Comparison of ENCODE assay signal across 19 mouse cellular contexts in the genomic region with DNA sequence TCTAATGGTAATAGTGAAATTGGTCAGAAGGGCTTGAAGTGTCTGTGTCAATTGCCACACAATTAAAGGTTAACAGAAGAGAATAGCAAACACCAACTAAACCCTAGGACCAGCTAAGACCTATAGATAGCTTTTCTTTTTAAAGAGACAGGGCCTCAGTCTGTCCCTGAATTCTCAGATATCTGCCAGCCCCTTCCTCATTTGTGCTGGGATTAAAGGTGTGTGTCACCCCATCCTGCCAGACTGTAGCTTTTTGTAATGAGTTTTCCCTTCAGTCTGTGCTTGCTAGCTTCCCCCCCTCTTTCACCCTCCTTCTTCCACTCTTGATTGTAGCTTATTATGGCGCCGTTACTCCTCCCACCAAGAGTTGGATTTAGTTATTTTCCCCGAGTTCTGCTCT. TPM values are rescaled to one million over a fixed set of nuclear protein-coding genes. Genes with fewer than 3 reads are reported as not detected.
"Had no signal": no experiment of that assay in that cellular context is flagged by ENCODE, and none has a peak within 500 bp of the region (broad histone marks: within the 10 kb centered on the region; RNA-seq: fewer than 3 reads in every experiment).

No protein-coding gene starts in this region.

RNA-seq across cellular contexts. Expression of a gene that starts 52.3 kb away (rescaled TPM):
- total RNA-seq: common myeloid progenitor, adult 5-6 weeks; forebrain, postnatal 0 days; gastrocnemius, adult 18-20 months; gastrocnemius, adult 2 months; gastrocnemius, adult 8-10 months; gastrocnemius, postnatal 10 days; gastrocnemius, postnatal 14 days; gastrocnemius, postnatal 25 days; gastrocnemius, postnatal 36 days; gastrocnemius, postnatal 4 days; granulocyte monocyte progenitor cell, adult 5-6 weeks; heart, adult 18-20 months; heart, adult 2 months; heart, adult 8-10 months had no signal
- polyA plus RNA-seq: embryonic facial prominence, embryonic 12.5 days; erythroblast, embryonic 14.5 days; forebrain, embryonic 16.5 days; gonadal fat pad, adult 2 months; heart, adult 2 months; heart, embryonic 10.5 days had no signal
